Mouse (Mus musculus): ENCODE results near the gene Erich4. TPM values are rescaled to one million over a fixed set of nuclear protein-coding genes. Genes with fewer than 3 reads are reported as not detected.

Erich4 gene
- polyA plus RNA-seq, 1 experiment from 2014 or later, result 5.5 TPM

GRCm38 (mm10) chr7:25568721-25569120, 47.0 kb downstream of the Erich4 start:
- Histone ChIP-seq H3K9ac (replicated peaks; ENCODE audit: low read length) (no peak overlapping the region), H3K4me3 (ENCODE audit: low read length) (no peak overlapping the region), H3K9me3 (ENCODE audit: low read length) (peaks cover 3% of the 10 kb centered on the region), H3K27me3 (ENCODE audit: insufficient read depth, low read length) (no peaks in the 10 kb centered on the region), H3K4me1 (ENCODE audit: insufficient read depth, low read length) (no peaks in the 10 kb centered on the region), H3K36me3 (ENCODE audit: insufficient read depth, low read length) (no peaks in the 10 kb centered on the region), H3K27ac (ENCODE audit: low read length) (no peak overlapping the region), H3K4me2 (replicated peaks; ENCODE audit: low read depth, low read length) (no peak overlapping the region)
- no peak for ATAC-seq (ENCODE audit: low FRiP score, low TSS enrichment)
- WGBS, result 95% methylated on average over 7 of the region's 7 CpGs

Other genes starting within 250 kb of the Erich4 start
- gene Cnfn, start 246.2 kb downstream of the Erich4 start, polyA plus RNA-seq (2015; fragmentation: Nextera tagmentation; extraction: Ambion mirVana), result 1.4 TPM in 1 of 2 replicates, not detected in the other
- 11.2 and 11.9 TPM in 2 replicates for gene Lipe, start 217.2 kb downstream of the Erich4 start, polyA plus RNA-seq (2015; fragmentation: Nextera tagmentation; extraction: Ambion mirVana)
- 0.65 and 1.0 TPM in 2 replicates for gene Cxcl17, start 203.0 kb downstream of the Erich4 start, polyA plus RNA-seq (2015; fragmentation: Nextera tagmentation; extraction: Ambion mirVana)
- 4.4 and 4.6 TPM in 2 replicates for gene Ceacam1, start 138.3 kb downstream of the Erich4 start, polyA plus RNA-seq (2015; fragmentation: Nextera tagmentation; extraction: Ambion mirVana)
- gene Ceacam2, start 76.0 kb downstream of the Erich4 start, polyA plus RNA-seq (2015; fragmentation: Nextera tagmentation; extraction: Ambion mirVana), result 0.31 TPM in 1 of 2 replicates, not detected in the other
- gene Dmac2, start 3.5 kb upstream of the Erich4 start, polyA plus RNA-seq (2015; fragmentation: Nextera tagmentation; extraction: Ambion mirVana), result 61.8 and 64.7 TPM in 2 replicates
- gene B3gnt8, start 10.8 kb upstream of the Erich4 start, polyA plus RNA-seq (2015; fragmentation: Nextera tagmentation; extraction: Ambion mirVana), result 14.2 and 15.0 TPM in 2 replicates
- 90.3 and 91.7 TPM in 2 replicates for gene Bckdha, start 43.1 kb upstream of the Erich4 start, polyA plus RNA-seq (2015; fragmentation: Nextera tagmentation; extraction: Ambion mirVana)
- gene Exosc5, start 43.3 kb upstream of the Erich4 start, polyA plus RNA-seq (2015; fragmentation: Nextera tagmentation; extraction: Ambion mirVana), result 90.0 and 92.6 TPM in 2 replicates
- 2.3 and 3.7 TPM in 2 replicates for gene Tmem91, start 59.3 kb upstream of the Erich4 start, polyA plus RNA-seq (2015; fragmentation: Nextera tagmentation; extraction: Ambion mirVana)
- gene B9d2, start 64.9 kb upstream of the Erich4 start, polyA plus RNA-seq (2015; fragmentation: Nextera tagmentation; extraction: Ambion mirVana), result 35.0 and 35.8 TPM in 2 replicates
- 2.9 and 3.7 TPM in 2 replicates for gene Tgfb1, start 71.1 kb upstream of the Erich4 start, polyA plus RNA-seq (2015; fragmentation: Nextera tagmentation; extraction: Ambion mirVana)
- gene Ccdc97, start 103.2 kb upstream of the Erich4 start, polyA plus RNA-seq (2015; fragmentation: Nextera tagmentation; extraction: Ambion mirVana), result 25.6 and 32.8 TPM in 2 replicates
- gene Hnrnpul1, start 138.9 kb upstream of the Erich4 start, polyA plus RNA-seq (2015; fragmentation: Nextera tagmentation; extraction: Ambion mirVana), result 43.7 and 56.5 TPM in 2 replicates
- 91.5 and 96.5 TPM in 2 replicates for gene Axl, start 172.8 kb upstream of the Erich4 start, polyA plus RNA-seq (2015; fragmentation: Nextera tagmentation; extraction: Ambion mirVana)
- 22.1 and 23.0 TPM in 2 replicates for gene Cyp2s1, start 201.0 kb upstream of the Erich4 start, polyA plus RNA-seq (2015; fragmentation: Nextera tagmentation; extraction: Ambion mirVana)

All from kidney, embryonic 16.5 days (tissue).